Mouse (Mus musculus) retina, adult 2 months (tissue): ENCODE measurements at regions not wholly inside any gene's neighbourhood (a gene's known extent, or its start where the extent isn't known, plus 50 kb on each side); places are given as distances from the start of the nearest gene placed in this dataset.

Experiments used
- DNase-seq: peaks from one replicate; pipeline ENCODE4 v3.0.0-alpha.2; 2012; ENCODE audit warnings: low read depth, low spot score

DNA sequence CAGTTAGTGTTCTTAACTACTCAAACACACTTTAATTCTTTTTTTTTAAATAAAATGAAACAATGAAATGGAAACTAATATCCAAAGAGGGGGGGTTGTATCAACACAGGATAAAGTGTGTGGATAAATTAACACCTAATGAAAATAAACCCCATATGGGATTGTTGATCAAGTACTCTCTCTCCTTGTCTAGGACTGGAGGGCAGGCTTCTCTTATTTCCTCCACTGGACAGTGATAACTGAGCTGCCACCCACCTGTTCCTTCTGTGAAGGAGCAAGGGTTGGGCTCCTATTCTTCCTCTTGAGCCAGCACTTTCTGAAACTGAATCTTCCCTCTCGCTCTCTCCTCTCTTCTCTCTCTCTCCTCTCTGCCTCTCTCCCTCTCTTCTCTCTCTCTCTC, 716.5 kb downstream of the Epm2a start:
- no peak for DNase-seq

DNA sequence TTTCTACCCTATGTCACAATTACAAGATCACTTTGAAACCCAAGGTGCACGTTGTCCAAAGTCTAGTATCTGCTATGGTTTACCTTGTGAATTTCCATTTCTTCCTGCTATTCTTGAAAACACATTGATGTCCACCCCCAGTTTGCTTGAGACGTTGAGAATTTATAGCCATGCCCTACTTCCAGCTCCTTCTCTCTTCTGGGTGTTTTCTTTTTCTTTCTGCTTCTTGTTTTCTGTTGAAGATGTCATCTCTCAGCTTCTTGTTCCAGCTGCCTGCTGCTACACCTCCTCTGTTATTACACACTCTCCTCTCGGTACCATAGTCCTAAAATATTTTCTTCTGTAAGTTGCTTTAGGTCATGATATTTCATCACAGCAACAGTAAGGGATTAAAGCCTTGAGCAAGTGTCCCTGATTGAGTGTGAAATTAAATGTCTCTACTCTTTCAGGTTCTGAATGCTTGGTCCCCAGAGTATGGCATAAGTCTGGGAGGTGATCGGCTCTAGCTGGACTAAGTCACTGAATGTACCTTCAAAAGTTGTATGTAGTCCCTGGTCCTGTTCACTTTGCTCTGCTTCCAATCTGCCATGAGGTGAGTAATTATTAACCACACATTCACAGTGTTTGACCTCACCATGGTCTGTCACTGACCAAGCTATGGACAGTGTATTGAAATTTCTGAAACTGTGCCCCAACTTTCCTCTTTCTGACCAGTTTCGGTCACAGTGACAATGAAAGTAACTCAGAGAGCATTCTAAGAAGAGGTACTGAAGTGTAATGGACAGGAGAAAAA, 718.1 kb downstream of the Epm2a start:
- no peak for DNase-seq

- no peak for DNase-seq
Measured at GRCm38 (mm10) chr10:12062302-12062701, 719.1 kb downstream of the Epm2a start.

DNA sequence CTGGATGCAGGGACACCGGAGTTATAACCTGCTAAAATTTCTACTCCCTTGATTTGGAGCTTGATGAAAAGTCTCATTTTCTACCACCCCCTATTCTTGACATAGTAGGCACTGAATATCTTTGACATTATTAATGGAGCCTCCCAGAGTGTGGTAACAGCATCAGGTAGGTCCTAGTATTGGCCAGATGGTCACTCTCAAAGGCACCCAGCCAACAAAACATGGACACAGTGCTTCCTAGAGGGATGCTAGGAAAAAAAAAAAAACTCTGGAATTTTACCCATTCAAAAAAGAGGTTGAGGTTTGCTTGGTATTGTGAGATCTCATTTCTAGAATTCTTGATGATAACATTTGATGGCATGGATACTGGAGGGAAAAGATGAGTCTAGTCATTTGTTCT, 740.8 kb downstream of the Epm2a start:
- DNase-seq = no peak

DNA sequence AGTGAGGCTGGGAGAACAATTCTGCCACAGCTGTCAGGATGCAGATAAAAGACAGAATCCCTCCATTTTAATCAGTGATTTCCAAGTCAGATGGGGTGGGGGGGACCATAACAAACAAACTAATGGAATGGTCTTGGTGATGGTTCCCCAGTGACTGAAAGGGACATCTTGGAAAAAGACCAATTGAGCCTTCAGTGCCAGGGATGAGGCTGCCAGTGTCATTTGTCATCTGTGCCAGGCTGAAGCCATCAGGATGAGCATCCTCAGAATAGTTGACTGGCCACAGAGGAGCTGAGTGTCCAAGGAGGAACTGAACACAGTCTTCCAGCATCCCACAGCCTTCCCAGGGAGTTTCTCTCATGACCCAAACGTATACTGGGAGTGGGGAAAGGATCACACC, 749.3 kb downstream of the Epm2a start:
- no peak for DNase-seq

DNA sequence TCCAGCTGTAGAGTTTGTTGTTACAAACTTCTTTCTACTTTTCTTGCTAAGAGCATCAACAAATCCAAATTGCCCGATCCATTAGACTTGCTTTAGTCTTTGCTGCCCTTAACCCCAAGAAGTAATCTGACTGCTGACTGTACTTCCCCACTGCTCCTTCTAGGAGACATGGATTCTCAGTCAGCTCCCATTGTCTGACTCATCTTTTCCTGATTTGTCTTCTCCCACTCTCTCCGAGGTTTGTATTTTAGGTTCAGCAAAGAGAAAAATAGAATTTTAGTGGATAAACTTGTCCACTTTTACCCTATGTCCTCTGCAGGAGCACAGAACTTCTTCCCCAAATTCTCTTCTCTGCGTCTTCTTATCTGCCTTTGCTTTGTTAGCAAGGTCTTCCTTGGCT, 753.5 kb downstream of the Epm2a start:
- DNase-seq = no peak

GRCm38 (mm10) chr10:12107001-12107418, 762.2 kb downstream of the Utrn start:
- DNase-seq = no peak

DNA sequence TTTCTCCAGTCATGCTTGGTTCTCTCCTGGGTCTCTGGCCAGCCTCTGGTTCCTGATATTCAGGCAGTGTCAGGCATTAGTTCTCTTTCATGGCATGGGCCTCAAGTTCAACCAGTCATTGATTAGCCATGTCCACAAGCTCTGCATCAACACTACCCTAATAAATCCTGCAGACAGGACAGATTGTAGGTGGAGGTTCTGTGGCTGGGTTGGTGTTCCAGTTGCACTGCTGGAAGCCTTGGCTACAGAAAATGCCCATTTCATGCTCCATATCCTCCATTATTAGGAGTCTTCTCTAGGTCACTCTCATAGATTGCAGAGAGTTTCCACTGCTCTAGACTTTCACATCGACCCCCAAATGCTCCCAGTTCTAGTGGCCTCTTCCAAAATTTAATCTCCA, 757.4 kb downstream of the Utrn start:
- DNase-seq = no peak

DNA sequence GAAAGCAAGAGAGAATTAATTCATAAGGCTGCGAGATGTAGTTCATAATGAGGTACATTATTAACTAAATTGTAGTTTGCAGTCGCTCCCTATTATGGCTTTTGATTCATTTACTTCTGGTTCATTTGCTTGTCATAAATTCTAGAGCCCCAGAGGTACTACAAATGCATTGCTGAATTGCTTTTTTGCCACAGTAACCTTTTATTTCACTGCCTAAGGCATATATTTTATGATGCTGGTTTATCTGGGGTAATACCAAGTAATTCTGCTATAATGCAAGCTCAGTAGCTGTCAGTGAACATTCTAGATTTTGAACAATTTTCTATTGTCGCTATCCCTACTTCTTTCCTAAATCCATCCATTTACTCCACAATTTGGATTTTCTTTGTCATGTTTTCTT, 753.4 kb downstream of the Utrn start:
- DNase-seq = no peak

- DNase-seq = no peak
Measured at GRCm38 (mm10) chr10:12116662-12117303, 752.4 kb downstream of the Utrn start.

- DNase-seq = no peak
Measured at GRCm38 (mm10) chr10:12124272-12124671, 744.9 kb downstream of the Utrn start.

DNA sequence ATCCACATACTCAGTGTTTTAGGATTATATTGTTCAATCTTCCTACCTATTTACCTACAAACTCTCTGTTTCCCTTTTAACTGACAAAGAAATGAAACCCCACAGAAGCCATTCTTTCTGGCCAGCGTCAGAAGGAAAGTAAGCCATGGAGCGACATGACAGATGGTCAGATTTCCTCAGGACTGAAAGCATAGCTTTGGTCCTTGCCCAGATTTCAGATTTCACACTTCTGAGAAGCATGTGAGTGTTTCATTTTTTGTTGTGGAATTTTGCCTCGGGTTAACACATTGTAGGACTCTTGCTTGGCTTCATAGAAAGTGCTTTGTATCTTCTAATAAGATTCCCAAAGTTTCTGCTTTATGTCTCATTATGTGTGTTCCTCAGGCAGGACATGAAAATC, 739.7 kb downstream of the Utrn start:
- DNase-seq = no peak

DNA sequence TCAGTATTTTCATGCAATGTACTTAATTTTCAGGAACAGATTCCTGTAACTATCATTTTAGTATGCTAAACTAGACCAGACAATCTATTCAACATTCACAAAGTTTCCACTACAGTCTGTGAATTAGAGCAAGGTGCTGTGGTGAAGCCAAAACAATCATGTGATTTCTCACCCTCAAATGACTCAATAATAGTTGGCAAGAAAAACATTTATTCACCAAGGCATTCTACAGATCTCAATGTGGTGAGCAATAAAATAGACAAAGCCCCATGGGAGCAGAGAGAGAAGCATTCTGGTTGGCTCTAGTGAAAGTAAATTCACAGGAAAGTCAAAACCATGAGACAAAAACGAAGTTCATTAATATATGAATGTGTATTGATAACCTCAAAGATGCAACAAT, 724.5 kb downstream of the Utrn start:
- DNase-seq = no peak

DNA sequence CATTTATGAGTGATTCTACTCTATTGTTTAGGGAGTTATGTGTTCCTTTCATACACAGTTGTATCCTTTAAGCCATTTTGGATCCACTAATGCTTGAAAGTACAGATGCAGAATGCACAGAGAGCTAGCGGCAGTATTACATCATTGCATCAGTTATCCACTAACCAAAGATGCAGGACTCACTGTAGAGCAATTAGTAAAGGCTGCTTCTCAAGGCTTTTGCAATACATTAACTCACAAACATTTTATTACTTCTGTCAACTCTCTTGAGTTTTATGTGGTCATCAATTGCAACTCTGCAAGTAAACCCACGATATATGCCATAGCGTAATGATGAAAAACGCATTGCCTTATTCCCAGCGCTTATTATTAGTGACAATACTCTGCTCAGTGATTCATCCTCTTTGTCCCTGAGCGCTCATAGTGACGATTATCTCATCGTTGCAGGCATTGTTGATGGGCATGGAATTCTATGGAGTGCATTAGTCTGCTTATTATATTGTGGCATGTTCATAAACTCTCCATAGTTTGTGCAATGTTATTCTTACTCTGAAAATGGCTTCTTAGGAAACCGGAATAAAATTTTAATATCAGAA, 722.1 kb downstream of the Utrn start:
- DNase-seq = no peak

GRCm38 (mm10) chr10:12170243-12170642, 698.9 kb downstream of the Utrn start:
- no peak for DNase-seq

- no peak for DNase-seq
Measured at GRCm38 (mm10) chr10:12174200-12174818, 694.9 kb downstream of the Utrn start.

DNA sequence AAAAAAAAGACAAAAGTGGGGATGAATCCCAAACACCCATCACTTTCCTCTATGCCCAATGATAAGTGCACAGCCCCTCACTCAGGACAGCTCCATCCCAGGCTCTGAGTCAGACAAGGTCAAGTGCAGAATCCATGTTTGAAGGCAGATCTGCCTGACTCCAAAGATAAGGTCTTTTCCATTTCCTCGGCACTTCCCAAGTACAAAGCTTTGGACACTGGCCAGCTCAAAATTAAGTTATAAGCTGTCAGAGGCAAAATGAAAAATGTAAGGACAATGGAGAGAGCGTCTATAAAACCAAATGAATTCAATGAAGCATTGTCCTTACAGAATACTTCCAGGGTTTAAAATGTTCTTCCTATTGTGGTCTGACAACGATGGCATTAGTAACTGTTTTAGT, 694.0 kb downstream of the Utrn start:
- DNase-seq = no peak

- no peak for DNase-seq
Measured at GRCm38 (mm10) chr10:12177482-12177881, 691.7 kb downstream of the Utrn start.

DNA sequence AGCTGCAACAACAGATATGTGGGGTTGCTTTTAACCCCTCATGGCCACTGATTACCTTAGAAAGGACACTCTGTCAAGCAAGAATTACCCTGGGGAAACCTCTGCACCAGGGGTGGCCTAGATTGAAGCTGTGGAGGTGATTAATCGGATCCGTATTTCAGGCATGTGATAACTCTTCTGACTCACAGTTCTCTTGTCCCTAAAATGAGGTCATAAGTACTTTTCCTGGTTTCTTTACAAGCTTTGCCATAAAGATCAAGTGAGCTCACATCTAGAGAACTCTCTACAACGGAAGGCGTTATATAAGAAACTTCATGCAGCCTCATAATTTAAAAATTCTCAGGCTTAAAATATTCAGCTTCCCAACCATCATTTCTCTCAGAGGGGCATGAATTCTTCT, 688.2 kb downstream of the Utrn start:
- no peak for DNase-seq

DNA sequence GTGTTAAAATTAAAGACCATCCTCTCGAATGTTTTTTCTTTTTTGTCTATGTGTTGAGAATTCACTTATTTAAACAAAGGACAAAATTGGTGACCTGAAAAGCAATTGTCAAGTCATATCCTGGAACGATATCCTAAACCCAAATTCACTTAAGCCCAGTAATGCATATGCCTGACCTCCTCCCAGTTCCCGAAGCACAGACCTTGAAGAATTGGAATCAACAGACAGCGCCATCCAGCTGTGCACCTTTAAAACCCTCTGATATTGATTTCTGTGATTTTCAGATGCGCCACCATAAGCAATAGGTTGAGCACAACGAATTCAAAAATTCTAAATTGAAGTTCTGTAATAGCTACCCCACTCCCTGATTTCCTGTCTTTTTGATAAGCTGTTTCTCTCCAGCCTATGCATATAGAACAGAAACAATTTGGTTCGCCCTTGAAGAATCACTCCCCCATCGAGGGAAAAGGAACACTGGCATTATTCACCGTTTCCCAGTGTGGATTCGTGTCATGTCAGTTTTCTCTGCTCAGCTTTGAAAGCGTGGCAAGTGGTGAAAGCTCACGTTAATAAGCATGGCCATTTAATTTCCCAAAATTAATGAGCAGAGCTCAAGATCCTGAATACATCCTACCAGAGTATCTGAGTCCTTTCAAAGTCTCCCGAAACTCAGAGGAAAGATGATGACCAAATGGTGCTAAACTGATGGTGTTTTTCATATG, 682.1 kb downstream of the Utrn start:
- DNase-seq = no peak

DNA sequence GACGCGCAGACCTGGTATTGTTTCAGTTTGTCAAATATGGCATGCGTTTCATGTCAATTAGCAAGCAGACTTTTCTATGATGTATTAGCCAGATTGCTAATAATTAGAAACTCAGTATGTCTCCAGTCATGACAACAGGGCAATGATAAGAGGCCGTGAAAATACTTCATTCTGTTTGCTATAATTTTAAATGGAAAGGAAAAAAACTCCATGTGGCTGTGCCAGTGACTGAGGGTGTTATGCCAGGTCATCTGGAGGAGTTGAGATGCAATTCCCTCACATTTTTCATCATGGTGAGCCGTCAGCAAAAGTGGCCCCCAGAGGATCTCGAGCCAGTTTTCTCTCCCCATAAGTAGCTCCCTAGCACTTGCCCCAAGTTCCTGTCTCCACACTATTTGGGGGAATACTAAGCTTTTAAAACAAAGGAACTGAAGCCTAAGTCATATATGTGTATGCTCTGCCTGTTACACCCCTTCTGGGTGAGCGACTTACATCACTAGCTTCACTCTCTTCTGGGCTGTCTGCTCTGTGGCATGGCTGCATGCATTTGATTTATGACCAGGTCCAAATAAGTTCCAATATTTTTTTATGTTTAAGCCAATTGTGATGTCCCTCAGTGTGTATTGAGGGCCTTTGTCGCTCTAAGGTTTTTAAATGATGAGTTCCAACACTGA, 681.4 kb downstream of the Utrn start:
- no peak for DNase-seq
